Mouse (Mus musculus): ENCODE data around the gene Abtb1.

Gene Abtb1

DNA sequence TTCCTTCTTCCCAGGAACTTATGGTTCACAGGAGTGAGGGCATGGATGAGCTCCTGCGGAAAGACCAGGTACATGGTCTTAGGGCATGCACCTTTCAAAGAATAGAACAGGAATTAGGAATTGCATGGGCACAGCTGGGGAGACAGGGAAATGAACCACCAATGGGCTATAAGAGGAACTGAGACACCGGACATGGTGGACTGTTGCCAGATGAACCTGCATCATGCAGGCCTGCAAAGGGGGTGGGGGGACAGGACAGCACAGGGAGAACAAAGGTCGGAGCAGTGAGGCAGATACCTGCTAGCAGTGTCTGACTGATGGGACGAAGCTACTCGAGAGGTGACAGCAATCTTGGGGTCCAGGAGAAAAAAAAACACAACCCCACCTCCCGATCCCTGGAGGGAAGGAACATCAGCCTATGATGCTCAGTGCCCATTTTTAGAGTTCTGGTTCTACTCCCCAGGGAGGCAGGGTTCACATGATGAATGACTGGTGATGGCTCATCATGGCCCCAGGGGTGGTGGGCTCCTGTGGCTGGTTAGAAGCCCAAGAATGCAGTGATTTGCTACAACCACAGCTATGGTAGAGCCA, 11.6 kb downstream of the Abtb1 start:
- no peak for DNase-seq (ENCODE audit: low read depth, low spot score)

DNA sequence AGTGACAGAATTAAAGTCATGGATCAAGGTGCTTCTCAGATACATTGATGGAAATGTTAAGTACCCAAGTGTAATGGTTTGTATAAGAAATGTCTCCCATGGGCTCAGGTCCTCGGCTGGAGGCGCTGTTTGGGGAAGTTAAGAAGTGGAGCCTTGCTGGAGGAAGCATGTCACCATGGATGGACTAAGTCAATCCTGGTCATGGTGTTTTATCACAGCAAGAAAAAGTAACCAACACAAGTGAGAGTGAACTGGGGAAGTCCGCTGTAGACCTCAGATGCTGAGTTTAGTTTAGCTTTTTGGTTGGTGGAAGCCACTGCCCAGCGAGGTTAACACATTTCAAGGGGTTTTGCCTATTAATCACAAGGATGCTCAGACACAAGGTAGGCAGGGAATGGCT, 12.2 kb downstream of the Abtb1 start:
- no peak for DNase-seq (ENCODE audit: low read depth, low spot score)

DNA sequence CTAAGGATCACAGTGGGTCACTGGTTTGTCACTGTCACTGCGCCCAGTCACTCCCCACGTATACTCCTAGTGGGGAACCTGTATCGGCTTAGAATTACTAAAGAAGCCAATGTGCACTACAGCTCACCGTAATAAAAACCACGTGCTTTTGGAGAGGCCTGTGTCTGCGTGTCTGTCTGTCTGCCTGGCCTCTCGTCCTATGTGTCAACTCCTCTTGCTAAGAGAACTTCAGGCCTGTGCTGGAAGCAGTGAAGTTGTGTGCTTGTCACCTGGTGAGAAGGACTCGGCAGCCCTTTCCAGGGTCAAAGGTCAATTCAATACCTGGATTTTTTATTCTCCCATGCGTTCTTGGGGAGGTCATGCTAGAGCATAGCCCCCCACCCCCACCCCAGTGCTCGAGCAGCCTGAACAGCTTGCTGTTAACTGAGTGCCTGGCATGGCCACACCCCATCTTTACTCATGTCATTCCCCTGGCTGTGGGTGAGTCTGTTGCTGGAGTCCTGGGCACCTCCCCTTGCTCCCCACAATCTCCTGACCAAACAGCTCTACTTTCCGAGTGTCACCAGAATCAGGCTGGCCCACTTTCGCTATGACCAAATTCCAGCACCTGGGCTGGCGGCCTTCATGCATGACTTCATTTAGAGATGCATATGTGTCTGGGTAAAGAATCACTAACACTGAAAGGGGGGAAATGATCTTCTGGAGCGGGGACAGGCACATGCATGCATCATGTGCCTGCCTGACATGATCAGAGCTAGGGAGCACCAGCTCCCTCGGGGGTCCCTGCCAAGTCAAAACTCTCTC, 13.4 kb downstream of the Abtb1 start:
- DNase-seq (ENCODE audit: low read depth, low spot score): no peak

DNA sequence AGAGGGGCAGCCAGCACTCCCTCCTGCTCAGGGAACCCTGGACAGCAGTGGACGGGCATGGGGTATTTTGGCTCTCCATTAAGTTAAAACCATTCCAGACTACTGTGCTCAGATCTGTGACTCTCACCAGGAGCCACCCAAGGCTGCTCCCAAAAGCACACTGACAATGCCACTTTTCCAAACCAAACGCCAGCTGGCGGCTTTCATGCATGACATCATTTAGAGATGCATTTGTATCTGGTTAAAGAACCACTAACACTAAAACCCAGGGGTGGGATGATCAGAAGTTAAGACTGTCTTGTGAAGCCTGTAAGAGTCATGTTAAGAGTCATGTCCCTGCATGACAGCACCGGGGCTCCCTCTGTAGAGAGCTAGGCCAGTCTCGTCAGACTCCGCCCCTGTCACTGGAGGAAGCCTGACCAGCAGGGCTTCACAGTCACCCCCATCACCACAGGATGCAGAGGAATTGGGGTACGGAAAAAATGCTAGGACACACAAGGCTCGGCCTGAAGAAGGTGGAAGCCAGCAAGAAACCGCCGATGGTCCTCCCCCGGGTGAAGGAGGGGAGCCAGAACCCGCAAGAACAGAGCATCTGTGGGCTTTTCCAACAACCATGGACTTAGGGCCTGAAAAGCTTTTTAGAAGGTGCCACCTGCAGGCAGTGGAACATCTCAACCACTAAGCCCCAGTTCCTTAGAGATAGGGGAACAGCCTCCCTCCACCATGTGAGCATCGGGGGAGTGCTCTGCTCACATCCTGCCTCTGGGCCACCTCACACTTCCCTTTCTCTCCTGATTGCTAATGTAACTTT, 14.2 kb downstream of the Abtb1 start:
- no peak for DNase-seq (ENCODE audit: low read depth, low spot score)

DNA sequence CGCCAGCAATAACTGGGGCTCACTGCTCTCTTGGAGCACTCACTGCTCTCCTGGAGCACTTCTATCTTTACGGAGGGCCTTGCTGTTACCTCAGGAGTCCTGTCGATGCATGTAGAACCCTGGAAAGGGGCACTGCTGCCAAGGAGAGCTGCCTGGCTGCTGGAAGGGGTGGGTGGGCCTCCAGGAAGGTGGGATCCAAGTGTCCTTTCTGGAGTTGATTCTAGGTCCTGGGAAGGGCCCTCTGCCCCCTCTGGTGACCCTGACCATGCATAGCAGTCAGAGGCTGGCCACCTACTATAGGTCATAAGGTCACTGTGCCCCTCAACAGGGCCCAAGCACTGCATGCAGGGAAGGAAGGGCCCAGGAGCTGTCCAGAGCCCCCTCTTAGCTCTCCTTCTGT, 14.8 kb downstream of the Abtb1 start:
- DNase-seq (ENCODE audit: low read depth, low spot score): no peak

DNA sequence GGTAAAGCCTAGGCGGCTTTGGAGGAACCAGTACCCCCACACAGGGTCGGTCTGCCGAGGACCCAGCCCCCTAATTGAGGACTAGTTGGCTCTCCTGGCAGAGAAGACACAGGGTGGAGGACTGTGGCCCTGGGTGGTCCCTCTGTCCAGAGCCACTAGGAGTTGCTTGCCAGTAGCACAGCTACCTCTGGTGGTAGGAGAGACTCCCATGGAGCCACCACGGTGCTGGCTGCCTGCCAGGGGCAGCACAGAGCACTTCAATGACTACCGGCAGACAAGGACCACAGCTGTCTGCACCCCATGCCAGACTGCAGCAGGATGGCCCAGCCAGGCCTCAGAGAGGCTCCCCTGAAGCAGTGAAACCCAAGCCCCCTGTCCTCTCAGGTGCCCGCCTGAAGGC, 15.2 kb downstream of the Abtb1 start:
- DNase-seq (ENCODE audit: low read depth, low spot score): no peak

DNA sequence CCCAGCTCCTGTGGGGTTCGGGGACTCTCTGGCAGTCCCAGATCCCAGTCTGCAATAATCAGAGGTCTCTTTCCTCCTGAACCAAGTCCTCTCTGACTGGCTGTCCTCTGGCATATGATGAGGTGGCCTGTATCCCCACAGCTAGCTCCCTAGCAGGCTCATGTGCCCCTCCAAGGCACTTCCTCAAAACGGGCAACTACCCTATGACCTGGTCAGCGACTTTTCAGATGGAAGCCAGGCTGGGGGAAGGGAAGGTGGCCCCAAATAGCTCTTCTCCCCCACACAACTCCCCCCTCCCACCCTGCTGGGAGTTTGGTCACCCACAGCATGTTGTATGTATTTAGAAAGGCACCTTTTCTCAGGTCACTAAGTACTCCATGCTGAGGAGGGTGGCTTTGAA, 15.7 kb downstream of the Abtb1 start:
- no peak for DNase-seq (ENCODE audit: low read depth, low spot score)

DNA sequence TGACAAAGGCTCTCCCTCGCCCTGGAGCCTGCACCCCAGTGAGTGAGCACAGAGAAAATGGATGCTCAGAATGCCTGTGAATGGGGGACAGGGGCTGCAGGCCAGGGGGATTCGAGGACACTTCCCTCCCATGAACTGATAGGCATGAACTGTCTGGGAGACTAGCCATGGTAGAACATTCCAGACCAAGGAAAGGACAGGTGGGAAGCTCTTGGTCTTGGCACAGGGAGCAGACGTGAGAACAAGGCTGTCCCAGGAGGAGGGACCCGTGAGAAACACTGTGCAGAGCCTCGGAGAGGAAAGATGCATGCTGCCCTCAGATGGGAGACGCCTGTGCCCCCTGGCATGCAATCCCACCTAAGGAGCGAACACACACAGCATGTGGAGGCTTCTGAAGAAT, 17.6 kb downstream of the Abtb1 start:
- DNase-seq (ENCODE audit: low read depth, low spot score): no peak

DNA sequence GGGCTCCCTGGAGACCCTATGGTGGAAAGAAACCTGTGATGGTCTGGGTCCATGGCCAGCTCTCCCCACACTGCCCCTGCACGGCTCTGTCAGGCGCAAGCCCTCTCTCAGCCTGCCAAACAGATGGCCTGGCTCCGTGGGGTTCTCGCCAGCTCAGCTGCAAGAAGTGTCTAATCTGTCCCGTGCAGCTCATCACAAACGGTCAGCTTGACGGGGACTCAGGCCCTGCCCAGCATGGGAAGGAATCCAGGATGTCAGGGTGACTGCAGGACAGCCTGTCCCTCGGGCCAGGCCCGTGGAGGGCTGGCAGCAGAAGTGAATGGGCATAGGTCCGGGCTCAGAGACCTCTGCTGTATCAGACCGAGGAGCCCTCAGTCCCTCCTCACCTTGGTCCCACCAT, 19.9 kb downstream of the Abtb1 start:
- no peak for DNase-seq (ENCODE audit: low read depth, low spot score)

DNA sequence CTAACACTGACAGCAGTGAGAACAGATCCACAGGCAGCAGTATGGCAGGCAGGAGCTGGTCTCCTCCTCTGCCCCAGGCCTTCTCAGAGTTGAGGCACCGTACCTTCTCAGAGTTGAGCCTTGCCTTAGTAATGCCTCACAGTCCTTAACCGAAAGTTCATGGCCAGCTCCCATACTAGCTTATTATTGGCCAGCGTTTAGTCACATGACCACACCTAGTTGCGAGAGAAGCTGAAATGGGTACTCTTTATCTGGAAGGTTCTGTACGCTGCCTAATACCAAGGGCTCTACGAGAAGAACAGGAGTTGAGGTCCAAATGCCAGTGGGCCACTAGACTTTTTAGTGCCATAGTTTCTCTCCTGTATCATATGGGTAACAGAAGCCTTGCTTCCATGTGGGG, 20.5 kb downstream of the Abtb1 start:
- no peak for DNase-seq (ENCODE audit: low read depth, low spot score)

DNA sequence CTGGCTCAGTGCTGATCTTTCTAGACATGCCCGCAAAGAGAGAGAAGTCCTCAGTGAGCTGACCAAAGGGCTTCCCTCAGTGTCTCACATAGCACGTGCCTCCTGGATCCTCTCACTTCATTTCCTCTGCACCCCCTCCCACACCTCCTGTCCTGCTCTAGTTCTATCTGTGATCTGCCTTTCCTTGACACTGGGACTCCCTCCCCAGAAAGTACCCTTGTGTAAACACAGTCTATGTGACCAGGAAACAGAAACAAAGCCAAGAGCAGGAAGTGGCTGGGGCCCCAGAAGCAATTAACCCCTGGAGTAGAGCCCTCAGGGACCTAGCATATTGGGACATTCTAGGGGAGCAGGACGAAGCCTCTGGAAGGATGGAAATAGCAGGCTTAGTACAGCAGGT, 20.9 kb downstream of the Abtb1 start:
- no peak for DNase-seq (ENCODE audit: low read depth, low spot score)

DNA sequence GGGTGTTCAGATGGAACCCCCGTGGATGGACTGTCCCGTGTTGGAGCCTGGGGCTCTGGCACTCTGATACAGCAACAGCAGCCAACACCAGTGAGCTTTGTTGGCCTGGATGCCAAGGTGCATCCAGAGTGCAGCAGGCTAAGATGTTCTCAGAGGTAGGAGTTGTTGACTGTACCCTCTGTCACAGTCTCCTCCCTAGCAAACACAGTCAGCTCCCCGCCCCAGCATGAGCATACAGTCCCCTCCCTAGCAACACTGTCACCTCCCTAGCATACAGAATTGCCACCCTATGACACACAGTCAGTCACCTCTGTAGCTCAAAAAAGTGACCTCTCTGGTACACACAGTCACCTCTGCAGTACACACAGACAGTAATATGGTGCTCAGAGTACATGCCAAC, 24.9 kb downstream of the Abtb1 start:
- DNase-seq (ENCODE audit: low read depth, low spot score): no peak

DNA sequence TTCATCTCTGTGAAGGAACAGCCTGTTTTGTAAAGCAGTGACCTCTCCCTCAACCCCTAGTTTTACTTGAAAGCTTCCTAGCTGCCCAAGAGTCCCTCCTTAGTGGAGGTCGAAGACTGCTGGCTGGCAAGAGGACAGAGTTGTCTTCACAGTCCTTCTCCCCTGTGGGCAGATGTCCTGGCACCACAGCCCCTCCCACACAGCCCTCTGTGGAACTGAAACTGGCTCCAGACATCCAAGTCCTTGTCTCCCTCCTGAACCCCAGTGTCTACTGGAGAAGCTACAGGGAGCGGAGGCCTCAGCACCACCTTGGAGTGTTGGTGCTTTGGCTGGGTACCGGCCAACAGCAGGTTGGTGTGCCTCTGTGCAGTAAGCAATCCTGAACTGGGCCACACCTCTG, 26.3 kb downstream of the Abtb1 start:
- no peak for DNase-seq (ENCODE audit: low read depth, low spot score)

DNA sequence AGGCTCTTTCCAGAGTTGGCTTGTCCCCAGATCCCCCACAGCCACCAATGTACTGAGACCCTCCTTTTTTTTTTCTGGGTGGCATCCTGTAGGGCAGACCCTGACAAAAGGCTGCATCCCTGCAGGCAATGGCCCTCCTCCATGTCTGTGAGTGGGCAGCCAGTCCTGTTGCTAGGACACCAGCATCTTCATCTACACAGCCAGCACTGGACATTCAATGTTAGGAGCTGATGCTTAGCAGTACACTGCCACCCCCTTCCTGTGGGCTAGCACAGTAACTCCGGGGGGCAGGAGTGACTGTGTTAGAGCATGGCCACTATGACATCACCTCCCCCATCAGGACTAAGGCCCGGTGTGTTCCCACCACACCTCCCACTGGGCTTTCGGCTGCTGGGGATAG, 26.7 kb downstream of the Abtb1 start:
- no peak for DNase-seq (ENCODE audit: low read depth, low spot score)

DNA sequence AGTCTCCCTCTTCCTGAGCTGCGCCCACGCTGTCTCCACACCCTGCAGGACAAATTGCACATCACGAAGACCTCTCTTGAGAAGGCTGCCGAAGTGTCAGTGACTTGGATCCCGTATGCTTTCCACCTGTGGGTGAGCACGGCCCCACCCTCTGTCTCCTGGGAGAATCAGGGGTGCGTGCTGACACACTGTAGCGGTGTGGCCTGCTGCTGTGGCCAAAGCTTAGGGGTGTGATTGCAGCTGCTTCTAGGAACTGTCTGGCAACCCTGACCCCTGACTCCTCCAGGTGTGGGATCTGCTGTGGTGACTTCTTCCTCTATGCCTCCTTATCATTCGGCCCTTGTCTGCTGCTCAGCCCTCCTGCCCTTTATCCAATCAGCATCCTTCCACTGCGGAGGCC, 28.0 kb downstream of the Abtb1 start:
- DNase-seq (ENCODE audit: low read depth, low spot score): no peak

DNA sequence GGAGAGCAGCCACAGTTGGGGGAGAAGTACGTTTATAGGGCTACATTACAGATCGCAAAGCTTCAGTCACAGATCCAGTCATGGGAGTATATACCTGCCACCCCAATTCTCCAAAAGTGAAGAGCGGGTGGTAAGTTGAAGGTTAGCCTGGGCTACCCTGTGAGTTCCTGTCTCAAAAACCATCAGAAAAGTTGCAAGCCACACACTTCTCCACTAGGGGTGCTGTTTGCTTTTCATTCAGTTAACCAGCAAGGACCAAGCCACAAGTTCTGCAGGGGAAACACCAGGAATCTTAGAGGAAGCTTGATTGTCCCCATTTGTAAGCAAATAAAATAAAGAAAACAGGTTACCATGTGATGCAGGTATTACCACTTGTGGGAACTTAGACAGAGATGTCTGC, 28.9 kb downstream of the Abtb1 start:
- DNase-seq (ENCODE audit: low read depth, low spot score): peak; percentile 73

DNA sequence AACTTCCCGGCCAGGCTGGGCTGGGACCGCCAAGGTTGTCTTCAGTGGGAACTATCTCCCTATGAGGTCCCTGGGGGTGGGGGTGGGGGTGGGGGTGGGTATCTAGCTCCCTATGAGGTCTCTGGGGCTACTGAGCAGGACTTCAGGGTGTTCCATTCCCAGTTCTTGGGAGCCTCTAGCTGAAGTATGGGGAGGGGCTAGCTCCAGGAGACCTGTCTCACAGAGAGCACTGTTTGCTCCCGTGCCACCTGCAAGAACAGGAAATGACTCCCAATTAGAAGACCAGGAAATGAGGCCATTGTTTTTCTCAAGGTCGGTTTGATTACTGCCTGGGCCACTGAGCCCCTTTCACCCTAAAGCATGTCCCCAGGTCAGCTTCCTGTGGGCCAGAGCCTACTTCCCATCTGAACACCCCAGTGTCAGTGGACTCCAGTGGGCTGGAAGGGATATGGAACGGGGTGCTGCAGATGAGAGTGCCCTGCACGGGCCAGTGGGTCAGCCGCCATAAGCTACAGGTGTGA, 29.8 kb downstream of the Abtb1 start:
- no peak for DNase-seq (ENCODE audit: low read depth, low spot score)

DNA sequence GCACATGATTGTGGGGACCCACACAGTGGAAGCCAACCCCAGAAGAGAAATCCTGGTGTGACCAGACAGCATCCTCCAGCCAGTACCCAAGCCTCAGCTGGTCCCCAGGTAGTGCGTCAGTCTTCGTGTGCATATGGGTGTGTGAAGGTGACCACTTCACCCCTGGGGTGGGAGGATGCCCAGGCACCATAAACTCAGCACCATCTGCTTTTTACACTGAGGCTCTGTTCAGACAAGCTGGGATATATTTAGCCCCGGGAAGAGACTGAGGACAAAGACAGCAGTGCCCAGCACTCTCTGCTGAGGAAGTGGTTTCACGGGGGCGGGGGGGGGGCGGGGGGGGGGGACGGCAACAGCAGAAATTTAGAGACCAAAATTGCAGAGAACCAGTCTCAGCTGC, 30.4 kb downstream of the Abtb1 start:
- DNase-seq (ENCODE audit: low read depth, low spot score): no peak

DNA sequence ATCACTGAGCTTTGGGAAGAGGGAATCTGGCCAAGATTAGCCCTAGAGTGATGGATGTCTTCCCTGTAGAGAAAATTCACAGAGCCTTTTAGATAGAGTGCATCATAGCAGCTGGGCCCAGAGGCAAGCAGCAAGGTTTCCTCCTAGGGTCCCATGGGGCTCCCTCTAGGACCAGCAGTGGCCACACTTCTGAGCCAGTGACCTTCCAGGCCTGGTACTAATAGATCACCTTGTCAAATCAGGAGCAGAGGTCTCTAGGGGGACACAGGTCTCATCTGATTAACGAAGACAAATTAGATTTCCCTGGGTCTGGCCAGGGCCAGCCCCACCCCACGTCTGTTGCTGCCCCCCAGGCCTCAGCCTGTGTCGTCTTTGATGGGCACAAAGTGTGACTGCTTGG, 31.5 kb downstream of the Abtb1 start:
- no peak for DNase-seq (ENCODE audit: low read depth, low spot score)

DNA sequence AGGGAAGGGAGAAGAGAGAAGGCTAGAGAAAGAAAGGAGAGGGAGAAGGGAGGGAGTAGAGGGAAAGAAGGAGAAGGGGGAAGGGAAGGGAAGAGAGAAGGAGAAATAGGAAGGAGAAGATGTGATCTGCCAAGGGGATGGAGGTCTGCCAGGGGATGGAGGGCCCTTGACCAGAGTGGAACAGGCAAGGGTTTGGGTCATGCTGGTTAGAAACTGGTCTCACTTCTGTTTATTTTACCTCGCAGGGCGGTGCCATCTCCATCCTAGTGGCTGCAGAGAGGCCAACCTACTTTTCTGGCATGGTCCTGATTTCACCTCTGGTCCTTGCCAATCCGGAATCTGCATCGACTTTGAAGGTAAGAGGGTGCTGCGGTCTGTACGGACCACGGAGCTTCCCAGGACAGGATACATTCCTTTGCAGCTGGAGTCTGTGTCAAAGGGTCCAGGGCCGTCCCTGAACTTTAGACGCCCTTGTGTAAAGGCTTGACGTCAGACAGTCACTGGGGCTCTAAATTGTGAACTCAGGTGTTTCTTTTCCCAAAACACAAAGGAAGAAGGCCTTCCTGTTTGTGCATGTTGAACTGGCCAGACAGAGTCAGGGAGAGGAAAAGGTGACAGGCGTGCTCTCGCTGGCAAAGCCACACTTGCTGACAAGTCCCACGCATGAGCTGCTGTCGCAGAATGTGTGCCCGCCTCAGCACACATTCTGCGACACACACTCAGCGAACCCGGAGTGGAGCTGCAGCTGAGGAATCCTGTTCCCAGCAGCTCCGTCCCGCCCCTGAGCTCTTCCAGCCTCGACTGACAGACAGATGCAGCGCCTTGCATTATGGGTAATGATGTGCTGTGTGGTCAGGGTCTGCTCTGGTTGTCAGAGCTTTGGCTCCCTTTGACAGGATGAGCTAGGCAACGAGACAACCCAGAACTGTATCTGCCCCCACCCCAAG, 32.4 kb downstream of the Abtb1 start:
- no peak for DNase-seq (ENCODE audit: low read depth, low spot score)

DNA sequence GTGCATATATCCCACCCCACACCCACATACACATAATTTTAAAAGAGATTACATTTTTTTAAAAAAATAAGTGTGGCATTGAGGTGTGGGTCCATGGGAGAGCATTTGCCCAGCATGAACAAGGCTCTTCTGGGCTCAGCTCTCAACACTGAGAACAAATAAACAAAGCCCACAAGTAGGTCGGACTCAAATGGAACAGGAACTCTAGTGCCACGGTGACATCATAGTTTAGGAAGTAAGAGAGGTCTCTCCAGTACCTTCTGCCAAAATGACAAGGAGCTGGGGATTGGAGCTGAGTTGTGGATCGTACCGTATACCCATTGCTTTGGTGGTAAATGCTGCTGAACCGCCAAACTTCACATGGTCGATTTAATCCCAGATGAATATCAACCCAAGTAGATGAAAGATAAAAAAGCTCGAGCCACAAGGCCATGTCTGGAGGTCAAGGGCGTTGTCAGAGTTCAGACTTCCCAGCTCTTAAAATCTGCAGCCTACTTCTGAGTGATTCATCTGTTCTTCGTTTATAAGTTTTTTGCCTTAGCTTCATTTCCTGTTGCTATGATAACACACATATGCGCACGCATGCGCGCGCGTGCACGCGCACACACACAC, 36.7 kb downstream of the Abtb1 start:
- DNase-seq (ENCODE audit: low read depth, low spot score): no peak

Measured in CD4-positive, CD25-positive, alpha-beta regulatory T cell, adult 2 months (primary cell).